Mouse (Mus musculus) erythroblast, embryonic 14.5 days (primary cell): ENCODE measurements around the gene Gvin1.
"Not testable (repeated sequence)": the region's sequence is repeated elsewhere in the genome, so short reads cannot be mapped to it uniquely, and the experiment has no call there.

Experiments
- GATA1 ChIP-seq: IDR thresholded peaks from 2 replicates; pipeline ENCODE4 v1.6.1; 2012; ENCODE audit warnings: low read length, inconsistent platforms, mixed read lengths
- TAL1 ChIP-seq: IDR thresholded peaks from 3 replicates; pipeline ENCODE4 v1.6.1; 2012; ENCODE audit warnings: low read length, inconsistent platforms, mixed read lengths

GRCm38 (mm10) chr7:106213770-106214169 is 1.4 kb downstream of the Gvin1 start:
- not testable (repeated sequence) for TF ChIP-seq GATA1, TAL1
